Mouse (Mus musculus) gastrocnemius, adult 2 months (tissue): ENCODE measurements around the gene Pfkfb2. TPM values are rescaled to one million over a fixed set of nuclear protein-coding genes. Genes with fewer than 3 reads are reported as not detected.
A peak's percentile ranks its signal among the peaks of the same experiment; 100 is the strongest.
"Not testable (repeated sequence)": the region's sequence is repeated elsewhere in the genome, so short reads cannot be mapped to it uniquely, and the experiment has no call there.

ENCODE experiments used
- DNase-seq: peaks from one replicate; pipeline ENCODE4 v3.0.0; 2022
- H3K27ac ChIP-seq: fragments of 200-600 bp; 2 replicates; pipeline ENCODE4 v1.8.1; 2022; ENCODE audit warnings: mild to moderate bottlenecking
- H3K4me3 ChIP-seq: fragments of 200-600 bp; 2 replicates; pipeline ENCODE4 v1.8.1; 2022; ENCODE audit warnings: mild to moderate bottlenecking, moderate library complexity
- CTCF ChIP-seq: fragments of 200-600 bp; IDR thresholded peaks from 2 replicates; pipeline ENCODE4 v1.8.1; 2022; ENCODE audit warnings: antibody characterized with exemption, mild to moderate bottlenecking, moderate library complexity
- intact Hi-C: fragments of 180-260 bp; cut with DNase I; formaldehyde crosslinking; loops from one replicate; pipeline ENCODE4 v1.15.1; 2025
- total RNA-seq, 2 experiments: library from RNA; stranded (reverse); gene quantifications; 2 replicates each; pipeline ENCODE4 v1.2.3; 2021

The Pfkfb2 gene
- total RNA-seq, 2 experiments from 2014 or later: 11.6 to 15.5 TPM

GRCm38 (mm10) chr1:130710283-130711080, 18.6 kb downstream of the Pfkfb2 start:
- no peak overlapping the region for H3K27ac ChIP-seq
- no peak overlapping the region for H3K4me3 ChIP-seq
- no peak for DNase-seq
- intact Hi-C loops: loop anchor here (10.0 kb wide), 1 partner anchor 354 kb away; no protein-coding TSS in a partner anchor
- no peak for TF ChIP-seq CTCF

- TF ChIP-seq CTCF: no peak
- no peak for DNase-seq
- intact Hi-C loops: no loop called here
- H3K4me3 ChIP-seq: no peak overlapping the region
- H3K27ac ChIP-seq: no peak overlapping the region
Observed at GRCm38 (mm10) chr1:130703613-130704012, 25.4 kb downstream of the Pfkfb2 start.

GRCm38 (mm10) chr1:130701976-130702375, 27.1 kb downstream of the Pfkfb2 start:
- no peak for TF ChIP-seq CTCF
- intact Hi-C loops: no loop called here
- H3K4me3 ChIP-seq: no peak overlapping the region
- H3K27ac ChIP-seq: no peak overlapping the region
- no peak for DNase-seq

- H3K27ac ChIP-seq: no peak overlapping the region
- no peak overlapping the region for H3K4me3 ChIP-seq
- no peak for TF ChIP-seq CTCF
- peak; percentile 48 for DNase-seq
- intact Hi-C loops: loop anchor here (10.0 kb wide), 1 partner anchor 95 kb away; no protein-coding TSS in a partner anchor
Observed at GRCm38 (mm10) chr1:130699937-130700633, 29.0 kb downstream of the Pfkfb2 start.

GRCm38 (mm10) chr1:130698601-130699000, 30.5 kb downstream of the Pfkfb2 start:
- no peak for DNase-seq
- Histone ChIP-seq H3K4me3 (no peak overlapping the region), H3K27ac (no peak overlapping the region)
- intact Hi-C loops: loop anchor here (10.0 kb wide), 1 partner anchor 96 kb away; no protein-coding TSS in a partner anchor
- TF ChIP-seq CTCF: no peak

GRCm38 (mm10) chr1:130683905-130684304, 45.1 kb downstream of the Pfkfb2 start:
- TF ChIP-seq CTCF: no peak
- Histone ChIP-seq H3K4me3 (no peak overlapping the region), H3K27ac (no peak overlapping the region)
- intact Hi-C loops: no loop called here
- no peak for DNase-seq

- no peak for TF ChIP-seq CTCF
- intact Hi-C loops: no loop called here
- H3K4me3 ChIP-seq: no peak overlapping the region
- no peak overlapping the region for H3K27ac ChIP-seq
- no peak for DNase-seq
Observed at GRCm38 (mm10) chr1:130681656-130682413, 47.2 kb downstream of the Pfkfb2 start.

- no peak for TF ChIP-seq CTCF
- intact Hi-C loops: no loop called here
- Histone ChIP-seq H3K4me3 (no peak overlapping the region), H3K27ac (no peak overlapping the region)
- no peak for DNase-seq
Observed at GRCm38 (mm10) chr1:130681075-130681474, 48.0 kb downstream of the Pfkfb2 start.

GRCm38 (mm10) chr1:130678551-130678950, 50.5 kb downstream of the Pfkfb2 start:
- no peak for TF ChIP-seq CTCF
- no peak for DNase-seq
- intact Hi-C loops: no loop called here

GRCm38 (mm10) chr1:130663576-130663975, 65.5 kb downstream of the Pfkfb2 start:
- H3K27ac ChIP-seq, H3K4me3 ChIP-seq, intact Hi-C loops, DNase-seq: not testable (repeated sequence)

More at GRCm38 (mm10) chr1:130678551-130678950, 50.5 kb downstream of the Pfkfb2 start:
- H3K4me3 ChIP-seq: no peak overlapping the region
- H3K27ac ChIP-seq: no peak overlapping the region

GRCm38 (mm10) chr1:130661454-130661853, 67.6 kb downstream of the Pfkfb2 start, which contains the start of gene C4bp:
Gene C4bp (minus strand): TSS chr1:130661632.
- Histone ChIP-seq H3K4me3 (no peak within 1 kb of the TSS), H3K27ac (no peak within 1 kb of the TSS)
- intact Hi-C loops: no loop called here
- DNase-seq: no peak
- no peak for TF ChIP-seq CTCF

- DNase-seq, intact Hi-C loops, H3K27ac ChIP-seq, H3K4me3 ChIP-seq: not testable (repeated sequence)
Observed at GRCm38 (mm10) chr1:130659641-130660040, 69.4 kb downstream of the Pfkfb2 start.

- no peak overlapping the region for H3K4me3 ChIP-seq
- intact Hi-C loops: no loop called here
- no peak for TF ChIP-seq CTCF
- no peak overlapping the region for H3K27ac ChIP-seq
- no peak for DNase-seq
Observed at GRCm38 (mm10) chr1:130644103-130644502, 85.0 kb downstream of the Pfkfb2 start.
